ENCODE assay signal across 14 mouse cellular contexts in the genomic region with DNA sequence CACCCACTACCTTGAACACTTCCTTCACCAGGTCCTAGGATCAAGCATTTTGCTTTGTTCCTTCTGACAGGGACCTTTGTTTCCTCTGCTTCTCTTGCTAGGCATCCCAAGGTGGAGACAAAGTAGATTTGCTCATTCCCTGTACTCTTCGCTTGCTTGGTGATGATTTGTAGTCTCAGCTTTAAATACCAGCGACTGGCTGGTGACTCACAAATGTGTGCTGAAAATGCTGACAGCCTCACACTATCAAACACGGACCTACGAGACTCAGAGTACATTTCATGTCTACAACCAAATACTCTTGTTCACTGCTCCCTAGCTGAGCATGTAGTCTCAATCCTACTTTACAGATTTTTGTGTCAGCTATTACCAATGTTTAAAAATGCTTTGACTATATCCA.
A peak's percentile ranks its signal among the peaks of the same experiment; 100 is the strongest.
DNase-seq lines count a peak whose midpoint lies in the region.
"Had no signal": no experiment of that assay in that cellular context is flagged by ENCODE, and none has a peak within 500 bp of the region (broad histone marks: within the 10 kb centered on the region; RNA-seq: fewer than 3 reads in every experiment).

No protein-coding gene starts in this region.

- DNase-seq in adrenal gland, adult (ENCODE audit: inconsistent age in 2 of 2, low spot score in 1 of 2), result peak; percentile 18 to 72
- no peak for DNase-seq in adrenal gland, postnatal 4 days (ENCODE audit: low spot score in 2 of 2)
- DNase-seq in frontal cortex, postnatal 36 days (ENCODE audit: low spot score in 2 of 2), result peak; percentile 17 to 36
- no peak for DNase-seq in frontal cortex, postnatal 14 days (ENCODE audit: low spot score in 2 of 2)
- DNase-seq in right cerebral cortex, adult 2 months (ENCODE audit: low spot score in 2 of 2), result peak; percentile 13 to 43
- no peak for DNase-seq in right cerebral cortex, postnatal 10 days (ENCODE audit: low spot score in 2 of 2)
- DNase-seq in liver, result no peak
- DNase-seq: adrenal gland, adult 8-10 months; cerebellum, adult 18-20 months; cerebellum, adult 9-11 months; cerebellum, postnatal 36 days; gastrocnemius, postnatal 36 days; heart, adult 11 months; heart, postnatal 36 days had no signal

Comparison
In these comparisons a context has a peak if more than half of its experiments do, and no peak if none do; other contexts are left out.
1. DNase-seq: peak in adrenal gland, adult (2 of 2), frontal cortex, postnatal 36 days (2 of 2) and right cerebral cortex, adult 2 months (2 of 2); none in adrenal gland, postnatal 4 days (0 of 2), frontal cortex, postnatal 14 days (0 of 2), right cerebral cortex, postnatal 10 days (0 of 2) and liver (single experiment).